Mouse (Mus musculus) kidney, adult 9 months (tissue): ENCODE measurements around the gene Oxct2a.
A peak's percentile ranks its signal among the peaks of the same experiment; 100 is the strongest.
"Not testable (repeated sequence)": the region's sequence is repeated elsewhere in the genome, so short reads cannot be mapped to it uniquely, and the experiment has no call there.

ENCODE experiments used
- DNase-seq: peaks from one replicate; pipeline ENCODE4 v3.0.0; 2022

The Oxct2a gene

DNA sequence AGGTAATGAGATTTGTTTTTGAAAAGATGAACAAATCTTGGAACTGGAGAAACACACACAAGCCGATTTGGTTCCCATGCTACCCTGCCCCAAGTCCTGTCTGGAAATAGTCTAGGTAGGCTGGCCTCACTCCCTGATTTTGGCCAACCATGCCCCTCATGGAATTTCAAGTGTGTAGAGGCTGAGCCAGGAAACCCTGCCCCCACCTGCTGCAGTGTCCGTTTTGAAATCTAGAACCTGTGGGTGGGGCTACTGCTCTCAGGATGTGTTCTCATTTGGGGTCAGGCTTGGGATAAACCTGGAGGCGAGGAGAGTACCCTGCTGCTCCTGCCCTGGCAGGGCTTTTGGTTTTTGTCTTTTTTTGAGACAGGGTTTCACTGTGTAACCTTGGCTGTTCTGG, 15.1 kb downstream of the Oxct2a start:
- no peak for DNase-seq

DNA sequence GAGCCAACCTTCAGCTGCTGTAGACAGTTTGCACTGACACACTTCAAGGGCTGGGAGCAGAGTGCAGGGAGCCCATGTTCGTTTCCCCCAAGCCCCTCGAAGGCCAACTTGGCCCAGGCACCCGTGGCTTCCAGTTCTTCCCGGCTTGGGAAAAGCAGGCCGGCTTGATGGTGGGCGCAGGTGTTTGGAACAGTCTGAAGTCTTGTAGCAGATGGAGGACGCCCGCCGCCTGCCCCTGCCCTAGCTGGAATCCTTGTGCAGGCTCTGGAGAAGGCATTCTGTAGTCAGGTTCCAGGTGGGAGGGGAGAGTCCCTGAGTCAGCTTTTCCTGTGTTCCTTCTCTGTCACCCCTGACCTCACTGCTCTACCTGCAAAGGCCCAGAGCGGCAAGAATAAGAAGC, 16.4 kb downstream of the Oxct2a start:
- no peak for DNase-seq

DNA sequence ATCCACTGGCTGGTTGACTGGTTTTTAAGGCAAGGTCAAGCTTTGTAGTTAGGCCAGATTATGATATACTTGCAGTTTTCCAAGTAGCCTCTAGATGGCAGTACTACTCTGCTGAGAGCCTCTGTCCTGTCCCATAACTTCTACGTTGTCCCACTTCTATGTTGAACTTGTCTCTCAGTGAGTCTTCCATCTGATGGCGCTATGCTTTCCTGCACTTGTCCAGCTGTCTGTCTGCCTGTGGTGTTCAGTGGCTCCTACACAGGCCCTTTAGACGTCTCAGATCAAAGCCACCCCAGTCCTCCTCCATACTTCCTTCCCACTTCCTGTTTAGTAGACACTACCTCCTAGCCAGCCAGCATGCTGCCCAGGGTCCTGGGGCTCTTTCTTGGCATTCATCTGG, 17.6 kb downstream of the Oxct2a start:
- DNase-seq: peak; percentile 72

DNA sequence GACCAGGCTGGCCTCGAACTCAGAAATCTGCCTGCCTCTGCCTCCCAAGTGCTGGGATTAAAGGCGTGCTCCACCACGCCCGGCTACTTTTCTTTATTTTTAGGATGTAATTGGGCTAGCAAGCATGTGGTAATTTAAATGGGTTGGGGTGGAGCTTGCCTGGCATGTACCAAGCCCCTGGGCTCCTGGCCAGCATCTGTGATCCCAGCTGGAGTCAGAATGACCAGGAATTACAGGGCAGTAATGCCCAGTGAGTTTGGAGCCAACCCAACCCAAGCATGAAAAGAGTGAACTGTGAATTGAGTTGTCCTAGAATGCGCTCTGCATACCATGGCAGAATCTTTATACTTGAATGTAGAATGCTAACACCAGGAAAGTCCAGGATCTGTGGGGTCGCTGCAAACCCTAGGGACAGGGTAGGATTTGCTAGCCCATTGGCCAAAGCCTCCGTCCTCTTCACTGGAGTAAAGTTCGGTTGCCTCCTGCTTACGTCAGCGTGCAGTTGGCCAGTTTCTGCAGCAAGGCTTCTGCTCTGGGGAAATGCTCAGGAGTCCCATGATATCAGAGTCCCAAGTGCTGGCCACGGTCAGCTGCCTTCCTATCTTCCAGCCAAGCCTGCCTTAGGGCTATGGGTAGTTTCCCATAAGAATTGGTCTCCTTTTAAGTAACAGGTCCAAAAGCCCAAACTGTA, 24.3 kb downstream of the Oxct2a start:
- DNase-seq: peak; percentile 73

DNA sequence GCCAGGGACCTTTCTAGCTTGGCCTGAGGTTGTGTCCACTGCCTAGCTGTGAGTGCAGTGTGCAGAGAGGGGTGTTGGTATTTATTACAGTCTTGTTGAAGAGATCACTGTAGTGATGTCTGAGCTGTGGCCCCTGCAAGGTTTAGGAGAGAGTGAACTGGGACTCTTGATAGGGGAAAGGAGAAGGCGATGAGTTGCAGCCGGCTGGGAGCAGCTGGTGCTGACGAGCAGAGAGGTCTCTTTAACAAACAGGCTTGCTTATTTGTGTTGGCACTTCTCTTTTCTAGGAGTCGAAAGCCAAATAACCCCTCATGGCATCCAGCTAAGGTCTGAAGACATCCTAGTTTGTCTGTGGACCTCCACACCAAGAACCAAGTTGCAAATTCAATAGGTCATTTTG, 25.2 kb downstream of the Oxct2a start:
- DNase-seq: no peak

DNA sequence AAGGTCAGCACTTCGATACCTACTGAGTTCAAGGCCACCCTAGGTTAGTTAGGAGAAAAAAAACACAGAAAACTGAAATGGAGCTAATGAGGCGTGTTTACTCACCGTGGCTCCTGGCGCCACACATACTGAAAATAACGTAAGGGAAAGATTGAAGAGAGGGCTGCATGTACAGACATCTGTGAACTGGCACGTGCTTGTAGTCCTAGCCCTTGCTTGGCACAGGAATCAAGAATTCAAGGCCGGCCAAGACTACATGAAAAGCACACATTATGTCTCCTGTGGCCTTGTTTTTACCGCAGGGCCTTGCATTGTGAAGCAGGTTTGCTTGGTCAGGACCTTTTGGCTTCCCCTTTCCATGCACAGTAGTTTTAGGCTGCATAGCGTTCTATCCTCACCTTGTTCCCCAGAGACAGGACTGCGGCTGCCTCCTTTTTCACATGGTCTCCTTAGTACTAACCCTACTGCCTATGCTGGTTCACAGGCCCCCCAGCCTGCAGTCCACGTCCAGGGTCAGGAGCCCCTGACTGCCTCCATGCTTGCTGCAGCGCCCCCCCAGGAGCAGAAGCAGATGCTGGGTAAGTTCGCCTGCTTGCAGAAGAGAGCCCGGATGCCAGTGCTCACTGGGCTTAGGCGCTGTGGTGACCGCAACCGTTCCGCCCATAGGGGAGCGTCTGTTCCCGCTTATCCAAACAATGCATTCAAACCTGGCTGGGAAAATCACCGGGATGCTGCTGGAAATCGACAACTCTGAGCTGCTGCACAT, 26.1 kb downstream of the Oxct2a start:
- no peak for DNase-seq

DNA sequence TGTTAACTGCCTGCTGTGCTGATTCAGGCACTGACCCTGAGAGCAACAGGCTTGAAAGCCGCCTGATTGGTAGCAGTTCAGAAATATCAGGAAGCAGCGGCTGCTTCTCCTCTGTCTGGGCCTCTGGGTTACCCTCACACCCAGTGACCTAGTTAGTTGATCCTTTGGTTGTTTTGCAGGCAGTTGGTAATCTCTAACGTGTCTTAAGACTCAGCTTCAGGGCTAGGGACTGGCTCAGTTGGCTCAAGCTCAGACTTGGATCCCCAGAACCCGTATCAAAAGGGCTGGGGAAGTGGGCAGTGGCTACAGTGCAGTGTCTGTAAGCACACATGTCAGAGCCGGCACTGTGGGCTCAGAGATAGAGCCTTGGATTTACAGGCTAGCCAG, 27.3 kb downstream of the Oxct2a start:
- no peak for DNase-seq

DNA sequence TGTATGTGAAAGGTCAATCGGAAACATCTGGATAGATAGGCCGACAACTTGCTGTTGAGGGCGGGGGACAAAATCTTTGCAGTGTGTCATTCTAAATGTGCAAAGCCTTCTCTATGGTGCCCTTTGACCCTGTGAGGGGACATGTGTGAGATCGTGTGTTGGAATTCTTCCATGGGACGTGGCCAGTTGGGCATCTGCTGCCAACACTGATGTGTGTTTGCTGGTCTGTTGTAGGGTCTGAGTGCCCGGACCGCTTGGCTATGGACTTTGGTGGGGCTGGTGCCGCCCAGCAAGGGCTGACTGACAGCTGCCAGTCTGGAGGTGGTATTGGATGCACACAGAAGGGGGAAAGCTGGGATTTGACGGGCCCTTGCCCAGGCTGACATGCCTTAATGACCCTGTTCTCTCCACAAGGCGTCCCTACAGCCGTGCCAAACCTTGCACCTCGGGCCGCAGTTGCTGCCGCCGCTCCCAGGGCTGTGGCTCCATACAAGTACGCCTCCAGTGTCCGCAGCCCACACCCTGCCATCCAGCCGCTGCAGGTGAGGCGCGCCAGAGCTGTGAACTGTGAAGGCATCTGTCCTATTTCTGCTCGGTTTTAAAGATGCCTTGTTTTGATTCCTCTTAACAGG, 27.8 kb downstream of the Oxct2a start:
- DNase-seq: no peak

DNA sequence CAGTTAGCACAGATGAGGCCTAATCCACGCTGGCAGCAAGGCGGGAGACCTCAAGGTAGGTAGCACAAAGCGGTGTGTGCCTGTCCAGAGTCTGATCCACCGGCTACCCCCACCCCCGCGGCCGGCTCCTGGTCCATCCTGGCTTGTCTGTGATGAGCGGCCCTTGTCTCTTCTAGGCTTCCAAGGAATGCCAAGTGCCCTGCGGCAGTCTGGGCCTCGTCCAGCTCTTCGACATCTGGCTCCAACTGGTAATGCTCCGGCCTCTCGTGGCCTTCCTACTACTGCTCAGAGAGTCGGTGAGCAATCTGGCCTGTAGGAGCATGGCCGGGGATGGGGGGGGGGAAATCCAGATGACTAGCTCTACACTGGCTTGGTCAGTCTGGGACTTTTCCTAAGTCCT, 28.4 kb downstream of the Oxct2a start:
- DNase-seq: not testable (repeated sequence)

DNA sequence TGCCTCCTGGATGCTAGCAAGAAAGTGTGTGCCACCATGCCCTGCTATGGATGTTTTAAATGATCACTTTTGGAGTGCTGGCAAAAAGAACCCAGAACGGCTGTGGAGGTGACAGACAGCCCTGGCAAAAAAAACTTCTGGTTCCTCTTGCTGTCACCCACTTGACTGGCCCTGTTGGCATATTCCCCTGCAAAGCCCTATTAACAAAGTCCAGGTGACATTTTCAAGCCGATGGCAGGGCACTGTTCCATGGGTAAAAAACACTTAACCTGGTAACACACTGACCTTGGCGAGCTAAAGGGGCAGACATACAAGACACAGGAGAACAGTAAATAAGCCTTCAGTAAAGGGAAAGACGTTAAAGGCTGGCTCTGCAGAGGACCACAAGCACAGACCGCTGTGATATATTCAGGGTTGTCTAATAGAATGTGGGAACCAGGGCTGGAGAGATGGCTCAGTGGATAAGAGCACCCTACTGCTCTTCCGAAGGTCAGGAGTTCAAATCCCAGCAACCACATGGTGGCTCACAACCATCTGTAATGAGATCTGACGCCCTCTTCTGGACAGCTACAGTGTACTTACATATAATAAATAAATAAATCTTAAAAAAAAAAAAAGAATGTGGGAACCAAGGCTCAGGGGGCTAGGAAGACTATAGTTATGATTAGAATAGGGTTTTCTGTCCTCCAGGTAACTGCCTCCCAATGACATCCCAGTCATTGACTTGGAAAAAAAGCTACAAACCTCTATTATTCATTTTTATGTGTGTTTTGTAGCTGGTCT, 29.6 kb downstream of the Oxct2a start:
- DNase-seq: no peak

DNA sequence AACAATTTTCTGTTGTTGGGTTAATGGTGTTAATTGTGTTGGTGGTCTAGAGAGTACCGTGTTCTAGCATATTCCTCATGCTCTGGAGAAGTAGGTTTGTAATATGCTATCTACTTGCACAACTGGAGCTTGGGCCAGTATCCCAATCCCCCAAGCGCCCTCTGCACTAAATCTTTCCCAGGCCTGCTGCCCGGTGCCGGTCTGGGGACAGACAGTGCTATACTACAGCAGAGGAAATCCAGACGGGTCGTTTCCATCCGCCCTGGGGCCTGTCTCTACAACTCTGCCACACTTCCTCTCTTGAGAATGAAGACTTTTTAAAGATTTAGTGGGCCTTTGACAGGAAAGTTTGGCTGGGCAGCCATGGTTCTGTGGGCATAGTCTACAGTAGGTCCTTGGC, 30.4 kb downstream of the Oxct2a start:
- no peak for DNase-seq

DNA sequence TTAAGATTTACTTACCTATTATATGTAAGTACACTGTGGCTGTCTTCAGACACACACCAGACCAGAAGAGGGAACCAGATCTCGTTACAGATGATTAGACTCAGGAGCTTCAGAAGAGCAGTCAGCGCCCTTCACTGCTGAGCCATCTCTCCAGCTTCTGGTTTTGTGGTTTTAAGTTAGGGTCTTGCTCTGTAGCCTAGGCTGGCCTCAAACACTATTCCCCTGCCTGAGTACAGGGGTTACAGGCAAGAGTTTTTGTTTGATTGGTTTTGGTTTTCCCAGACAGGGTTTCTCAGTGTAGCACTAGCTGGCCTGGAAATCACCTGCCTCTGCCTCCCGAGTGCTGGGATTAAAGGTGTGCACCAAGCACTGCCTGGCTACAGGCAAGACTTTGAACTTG, 31.0 kb downstream of the Oxct2a start:
- no peak for DNase-seq

DNA sequence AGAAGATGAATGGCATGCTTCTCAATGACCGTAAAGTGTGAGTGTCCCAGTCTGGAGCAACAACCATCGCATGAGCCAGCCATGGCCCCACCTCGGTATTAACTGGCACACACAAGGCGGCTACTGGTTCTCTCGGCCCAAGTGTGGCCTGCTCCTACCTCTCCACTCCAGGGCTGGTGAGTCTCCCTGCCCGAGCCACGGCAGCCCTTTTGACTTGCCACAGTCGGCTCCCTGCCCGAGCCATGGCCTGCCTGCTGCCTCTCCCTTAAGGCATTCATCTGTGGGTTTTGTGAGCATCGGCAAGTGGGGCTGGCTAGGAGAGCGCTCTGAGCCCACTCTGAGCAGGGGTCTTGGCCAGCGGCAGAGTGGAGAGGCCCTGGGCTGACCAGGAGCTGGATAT, 34.4 kb downstream of the Oxct2a start:
- no peak for DNase-seq

DNA sequence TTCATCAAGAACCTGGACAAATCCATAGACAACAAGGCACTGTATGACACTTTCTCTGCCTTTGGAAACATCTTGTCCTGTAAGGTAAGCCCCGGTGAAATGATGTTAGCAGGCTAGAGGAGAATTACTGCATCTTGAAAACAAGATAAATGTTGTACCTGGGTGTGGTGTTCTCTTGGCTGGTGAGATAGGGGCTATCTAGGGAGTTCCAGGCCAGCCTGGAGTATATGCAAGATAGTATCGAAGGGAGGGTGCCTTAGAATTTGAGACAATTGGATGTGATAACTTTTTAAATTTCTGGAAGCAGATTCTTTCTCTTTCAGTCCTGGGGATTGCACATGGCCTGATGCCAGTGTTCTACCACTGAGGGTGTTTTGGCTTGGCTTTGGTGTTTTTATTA, 36.6 kb downstream of the Oxct2a start:
- DNase-seq: no peak

DNA sequence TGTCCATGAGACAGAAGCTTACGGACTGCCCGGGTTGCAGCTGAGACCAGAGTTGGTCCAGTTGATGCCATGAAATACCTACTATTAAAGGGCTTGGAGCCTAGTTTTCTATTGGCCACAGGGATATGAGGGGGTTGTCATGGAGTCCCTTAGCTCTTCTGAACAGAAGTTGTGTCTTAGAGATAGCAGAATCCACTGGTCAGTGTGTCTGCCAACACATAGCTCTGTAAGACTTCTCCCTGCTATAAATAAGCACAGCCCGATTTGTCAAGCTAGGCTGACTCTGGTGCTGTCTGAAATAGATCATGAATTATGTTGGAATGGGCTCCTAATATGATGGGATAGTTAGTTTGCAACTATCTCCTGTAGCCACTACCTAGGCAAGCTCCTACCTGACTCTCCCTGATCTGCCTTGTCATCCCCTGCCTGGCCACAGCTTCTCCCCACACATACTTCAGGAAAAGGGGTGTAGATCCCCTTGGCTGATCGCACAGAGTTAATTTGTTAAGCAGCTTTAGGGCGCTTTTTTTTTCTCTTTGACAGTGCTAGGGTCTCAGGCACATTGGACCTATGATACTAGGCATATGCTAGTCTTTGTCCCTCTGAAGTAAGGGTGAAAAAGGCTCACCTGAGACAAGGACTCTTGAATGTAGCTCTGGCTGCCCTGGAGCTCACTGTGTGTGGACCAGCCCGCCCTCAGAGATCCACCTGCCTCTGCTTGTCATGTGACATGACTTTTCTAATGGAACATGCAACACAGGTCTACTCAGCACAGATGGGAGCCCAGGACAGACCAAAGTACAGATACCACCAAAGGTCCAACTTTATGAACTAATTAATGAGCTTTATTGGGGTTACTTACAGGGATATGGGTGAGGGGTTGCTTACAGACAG, 38.5 kb downstream of the Oxct2a start:
- peak; percentile 50 for DNase-seq

DNA sequence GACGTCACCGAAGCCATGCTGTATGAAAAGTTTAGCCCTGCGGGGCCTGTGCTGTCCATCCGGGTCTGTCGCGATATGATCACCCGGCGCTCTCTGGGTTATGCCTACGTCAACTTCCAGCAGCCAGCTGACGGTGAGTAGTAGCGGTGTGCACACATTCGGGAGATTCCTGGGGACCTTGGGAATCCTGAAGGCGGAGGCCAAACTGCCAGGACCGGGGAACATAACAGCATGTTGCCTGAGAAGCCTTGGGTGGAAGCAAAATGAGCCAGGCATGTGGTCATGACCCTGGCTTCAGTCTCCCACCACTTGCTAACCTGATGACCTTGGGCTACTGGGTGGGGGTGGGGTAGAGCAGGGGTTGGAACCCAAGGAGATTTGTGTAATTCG, 39.8 kb downstream of the Oxct2a start:
- not testable (repeated sequence) for DNase-seq

DNA sequence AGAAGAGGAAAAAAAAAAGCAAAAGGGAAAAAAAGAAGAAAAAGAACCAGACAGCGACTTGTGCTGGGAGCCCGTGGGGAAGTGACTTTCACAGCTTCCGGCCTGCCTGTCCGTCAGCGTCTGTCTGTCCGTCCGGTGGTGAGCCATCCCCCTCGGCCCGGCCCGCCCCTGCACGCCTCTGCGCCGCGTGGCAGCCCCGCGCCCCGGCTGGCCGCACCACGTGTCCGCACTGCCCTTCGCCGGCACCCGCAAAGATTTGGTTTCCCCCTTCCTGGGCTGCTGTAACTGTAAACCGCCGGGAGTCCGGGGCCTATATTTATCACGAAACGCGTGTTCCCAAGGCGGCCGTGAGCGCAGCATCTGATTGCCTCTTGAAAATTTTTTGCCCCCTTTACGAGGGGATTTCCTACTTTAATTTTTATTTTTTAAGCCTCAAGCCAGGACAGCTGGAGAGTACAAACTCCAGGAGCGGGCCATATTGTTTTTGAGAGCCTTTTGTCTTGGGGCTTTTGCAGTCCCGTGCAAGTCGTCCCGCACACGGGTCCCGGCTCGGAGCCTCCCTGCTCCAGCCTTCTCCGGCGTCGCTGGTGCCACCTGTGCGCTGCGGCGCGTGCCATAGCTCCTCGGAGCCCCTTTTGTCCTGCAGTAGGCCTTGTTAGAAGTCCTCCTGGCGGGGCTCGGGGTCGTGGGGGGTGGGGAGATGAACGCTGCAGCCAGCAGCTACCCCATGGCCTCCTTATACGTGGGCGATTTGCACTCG, 40.3 kb downstream of the Oxct2a start:
- peak; percentile 51 for DNase-seq

DNA sequence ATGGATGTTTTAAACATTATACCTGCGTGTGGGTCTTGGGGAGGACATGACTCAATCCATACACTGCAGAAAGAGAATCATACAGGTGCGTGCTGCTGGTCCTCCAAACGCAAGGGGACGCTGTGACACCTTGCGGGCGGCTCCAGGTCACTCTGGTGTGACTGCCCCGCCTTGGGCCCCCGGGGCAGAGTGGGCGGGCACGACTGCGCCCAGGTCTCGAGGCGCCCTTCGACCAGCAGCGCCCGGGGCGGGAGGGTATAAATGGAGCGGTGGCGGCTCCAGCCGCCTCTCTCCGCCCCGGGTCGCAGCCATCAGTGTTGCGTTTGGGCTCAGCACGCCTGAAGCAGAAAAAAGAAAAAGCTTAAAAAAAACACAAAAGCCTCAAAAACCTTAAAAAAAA, 40.9 kb downstream of the Oxct2a start:
- DNase-seq: peak; percentile 94

DNA sequence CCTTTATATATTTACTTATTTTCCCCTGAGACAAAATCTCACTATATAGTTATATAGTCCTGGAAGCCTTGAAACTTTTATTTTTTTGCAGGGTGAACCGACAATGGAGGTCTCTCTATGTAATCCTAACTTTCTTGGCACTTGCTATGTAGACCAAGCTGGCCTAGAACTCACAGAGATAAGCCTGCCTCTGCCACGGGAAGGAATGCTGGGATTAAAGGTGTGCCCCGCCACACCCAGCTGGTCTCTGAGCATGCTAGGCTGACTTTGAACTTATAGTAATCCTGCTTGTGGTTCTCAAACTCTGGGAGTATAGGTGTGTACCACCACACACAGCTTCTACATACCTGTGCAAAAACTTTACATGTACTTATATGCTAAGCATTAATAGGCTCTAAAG, 43.3 kb downstream of the Oxct2a start:
- DNase-seq: no peak
